Mouse (Mus musculus) limb, embryonic 11.5 days (tissue): ENCODE data around the gene Serpina9. TPM values are rescaled to one million over a fixed set of nuclear protein-coding genes. Genes with fewer than 3 reads are reported as not detected.

ENCODE experiments used
- ATAC-seq: fragments of 200-750 bp; cut with Nextera tagmentation; 2 replicates; pipeline ENCODE4 v1.8.0; 2017; ENCODE audit warnings: low read depth; ENCODE audit not compliant: insufficient number of reproducible peaks, low FRiP score, low TSS enrichment
- DNase-seq: peaks from one replicate; pipeline ENCODE4 v3.0.0-alpha.2; 2015; ENCODE audit warnings: low spot score
- H3K27ac ChIP-seq: fragments of 300-500 bp; sonication (generic); replicated peaks from 2 replicates; pipeline ENCODE4 v1.5.1; 2014; ENCODE audit warnings: low read depth, mild to moderate bottlenecking, low read length
- H3K27me3 ChIP-seq: fragments of 300-500 bp; sonication (generic); 2 replicates; pipeline ENCODE4 v1.6.1; 2014; ENCODE audit warnings: mild to moderate bottlenecking, low read length, mixed read lengths; ENCODE audit not compliant: control insufficient read depth, insufficient read depth
- H3K36me3 ChIP-seq: fragments of 300-500 bp; sonication (generic); 2 replicates; pipeline ENCODE4 v1.6.1; 2014; ENCODE audit warnings: mild to moderate bottlenecking, low read length, moderate library complexity, mixed read lengths; ENCODE audit not compliant: control insufficient read depth, insufficient read depth
- H3K4me1 ChIP-seq: fragments of 300-500 bp; sonication (generic); 2 replicates; pipeline ENCODE4 v1.6.1; 2014; ENCODE audit warnings: low read length, mixed read lengths; ENCODE audit not compliant: control insufficient read depth, insufficient read depth
- H3K4me2 ChIP-seq: fragments of 300-500 bp; sonication (generic); 2 replicates; pipeline ENCODE4 v1.6.1; 2014; ENCODE audit warnings: low read depth, mild to moderate bottlenecking, moderate library complexity; ENCODE audit not compliant: severe bottlenecking
- H3K4me3 ChIP-seq: fragments of 300-500 bp; sonication (generic); 2 replicates; pipeline ENCODE4 v1.5.1; 2014; ENCODE audit warnings: low read depth, low read length
- H3K9ac ChIP-seq: fragments of 300-500 bp; sonication (generic); 2 replicates; pipeline ENCODE4 v1.6.1; 2014; ENCODE audit warnings: mild to moderate bottlenecking, low read length
- H3K9me3 ChIP-seq: fragments of 300-500 bp; sonication (generic); 2 replicates; pipeline ENCODE4 v1.6.1; 2016; ENCODE audit warnings: low read length; ENCODE audit not compliant: control insufficient read depth
- WGBS: fragments of 180-500 bp; shearing (Covaris S2); extraction: QIAGEN DNeasy Blood & Tissue Kit; methylation state at CpG from one replicate; pipeline ENCODE4 v1.1.7; 2014; 5-methylcytosine and 5-hydroxymethylcytosine counted together
- polyA plus RNA-seq: library from polyadenylated mRNA; unstranded; fragments of >200 nt; fragmentation: Nextera tagmentation; extraction: Ambion mirVana; gene quantifications from 2 replicates; pipeline ENCODE4 v1.2.1, GENCODE M21; 2014

Serpina9 gene
- not detected in 2 replicates for polyA plus RNA-seq

DNA sequence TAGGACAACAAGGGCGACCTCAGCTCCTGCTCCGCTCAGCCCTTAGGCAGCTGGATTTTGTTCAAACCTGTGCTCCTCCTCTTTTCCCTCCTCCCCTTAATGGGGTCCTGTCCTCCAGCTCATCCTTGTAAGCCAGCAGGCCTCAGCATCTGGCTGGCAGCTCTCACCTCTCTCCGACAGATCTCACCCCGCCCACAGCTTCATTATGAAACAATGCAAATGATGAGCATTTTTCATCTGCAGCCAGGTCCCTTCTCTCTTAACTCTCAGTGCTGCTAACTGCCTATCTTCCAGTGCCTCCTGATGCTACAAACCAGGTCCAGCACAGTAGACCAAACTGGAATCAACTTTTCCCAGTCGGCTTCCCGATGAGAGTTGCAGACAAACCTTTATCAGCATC lies at the start of gene Serpina9:
TSS of gene Serpina9 (minus strand) at position 136 of the 400 bp plus-strand sequence.
- Histone ChIP-seq H3K4me2 (no peak within 1 kb of the TSS), H3K9ac (no peak within 1 kb of the TSS), H3K27ac (no peak within 1 kb of the TSS), H3K27me3 (no peaks in the 10 kb centered on the region), H3K4me1 (no peaks in the 10 kb centered on the region), H3K4me3 (no peak within 1 kb of the TSS), H3K9me3 (no peaks in the 10 kb centered on the region; the same call in 1 of the 2 replicates), H3K36me3 (no peaks in the 10 kb centered on the region)
- ATAC-seq: no peak
- 78% methylated on average over 6 of the region's 6 CpGs for WGBS
- no peak for DNase-seq

DNA sequence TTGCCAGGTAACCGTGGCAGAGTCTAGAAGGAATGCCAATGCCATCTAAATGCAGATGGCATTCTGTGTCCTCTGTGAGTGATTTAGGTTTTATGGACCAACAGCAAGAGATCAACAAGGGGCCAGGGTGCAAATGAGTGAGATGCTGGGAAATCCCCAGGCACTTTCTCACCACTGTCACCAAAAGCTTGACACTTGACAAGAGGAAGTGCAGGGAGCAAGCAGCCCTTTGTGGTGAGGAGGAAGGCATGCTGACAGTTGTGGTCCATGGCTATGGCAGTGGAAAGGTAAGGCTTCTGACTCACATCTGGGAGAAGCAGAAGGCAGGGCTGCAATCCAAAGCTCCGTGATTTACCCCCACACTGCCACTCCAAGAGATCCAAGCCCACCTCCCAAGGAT lies 48.3 kb upstream of the Serpina9 start:
- no peak for ATAC-seq
- 42% methylated on average over 2 of the region's 2 CpGs for WGBS
- H3K4me3 ChIP-seq: no peak overlapping the region

GRCm38 (mm10) chr12:104060126-104060525 lies 46.6 kb upstream of the Serpina9 start:
- ATAC-seq: no peak
- no peaks in the 10 kb centered on the region for H3K4me1 ChIP-seq
- H3K4me2 ChIP-seq: no peak overlapping the region
- no peak overlapping the region for H3K27ac ChIP-seq
- whole genome bisulfite sequencing: 79% methylated on average over 6 of the region's 6 CpGs
- H3K36me3 ChIP-seq: no peaks in the 10 kb centered on the region
- no peaks in the 10 kb centered on the region for H3K27me3 ChIP-seq
- DNase-seq: no peak
- H3K9ac ChIP-seq: no peak overlapping the region
- H3K9me3 ChIP-seq: no peaks in the 10 kb centered on the region
- H3K4me3 ChIP-seq: no peak overlapping the region

More for the DNA sequence above, 48.3 kb upstream of the Serpina9 start:
- no peak overlapping the region for H3K9ac ChIP-seq
- no peak overlapping the region for H3K4me2 ChIP-seq
- no peaks in the 10 kb centered on the region for H3K27me3 ChIP-seq
- DNase-seq: no peak
- no peaks in the 10 kb centered on the region for H3K4me1 ChIP-seq
- no peak overlapping the region for H3K27ac ChIP-seq
- H3K9me3 ChIP-seq: no peaks in the 10 kb centered on the region
- H3K36me3 ChIP-seq: no peaks in the 10 kb centered on the region

GRCm38 (mm10) chr12:104057531-104057930 lies 44.0 kb upstream of the Serpina9 start:
- no peak for ATAC-seq
- H3K4me2 ChIP-seq: no peak overlapping the region
- no peak overlapping the region for H3K27ac ChIP-seq
- H3K9me3 ChIP-seq: no peaks in the 10 kb centered on the region
- H3K4me1 ChIP-seq: no peaks in the 10 kb centered on the region
- no peaks in the 10 kb centered on the region for H3K36me3 ChIP-seq
- whole genome bisulfite sequencing: 74% methylated on average over 7 of the region's 7 CpGs
- no peak for DNase-seq
- H3K27me3 ChIP-seq: no peaks in the 10 kb centered on the region
- no peak overlapping the region for H3K4me3 ChIP-seq
- H3K9ac ChIP-seq: no peak overlapping the region

DNA sequence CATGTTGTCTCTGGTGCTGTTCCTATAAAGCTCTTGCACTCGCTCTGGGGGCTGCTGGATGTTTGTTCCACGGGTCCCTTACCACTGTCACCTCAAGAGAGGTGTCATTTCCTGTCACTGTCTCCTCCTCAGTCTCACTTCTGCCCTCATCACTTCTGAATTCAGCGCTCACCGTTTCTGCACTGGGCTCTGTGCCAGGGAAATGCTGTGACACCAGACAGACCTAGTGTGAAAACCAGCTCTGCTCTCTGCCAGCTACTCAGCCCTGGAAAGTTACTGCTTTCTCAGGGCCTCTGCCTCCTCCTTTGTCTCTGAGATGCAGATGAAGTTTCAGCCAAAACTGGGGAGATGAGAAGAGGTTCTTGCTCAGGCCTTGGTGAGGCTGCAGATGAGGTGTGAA lies 43.5 kb upstream of the Serpina9 start:
- Histone ChIP-seq H3K36me3 (no peaks in the 10 kb centered on the region), H3K4me2 (no peak overlapping the region), H3K9ac (no peak overlapping the region), H3K9me3 (no peaks in the 10 kb centered on the region), H3K4me3 (no peak overlapping the region), H3K27me3 (no peaks in the 10 kb centered on the region), H3K27ac (no peak overlapping the region), H3K4me1 (no peaks in the 10 kb centered on the region)
- no peak for DNase-seq
- ATAC-seq: no peak
- 36% methylated on average over 4 of the region's 4 CpGs for WGBS

DNA sequence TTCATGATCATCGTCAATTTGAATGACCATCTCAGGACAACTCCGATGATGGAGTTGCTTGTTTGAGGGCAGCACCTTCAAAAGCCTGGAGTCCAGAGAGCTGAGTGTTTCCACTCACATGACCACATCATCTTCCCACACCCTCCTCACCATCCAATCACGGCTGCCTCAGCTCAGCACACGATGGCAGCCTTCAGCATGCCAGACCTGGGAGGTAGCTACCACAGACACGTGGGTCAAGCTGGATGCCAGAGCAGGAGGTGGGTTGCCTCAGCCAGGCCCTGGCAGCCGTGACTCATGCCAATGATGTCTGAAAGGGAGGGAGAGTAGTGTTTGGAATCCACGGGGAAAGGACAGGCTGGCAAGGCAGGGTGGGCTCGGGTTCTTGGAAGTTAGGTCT lies 42.2 kb upstream of the Serpina9 start:
- H3K27me3 ChIP-seq: no peaks in the 10 kb centered on the region
- H3K4me2 ChIP-seq: no peak overlapping the region
- no peak overlapping the region for H3K9ac ChIP-seq
- DNase-seq: no peak
- 79% methylated on average over 8 of the region's 8 CpGs for WGBS
- no peak overlapping the region for H3K27ac ChIP-seq
- ATAC-seq: no peak
- no peaks in the 10 kb centered on the region for H3K9me3 ChIP-seq
- no peak overlapping the region for H3K4me3 ChIP-seq
- no peaks in the 10 kb centered on the region for H3K4me1 ChIP-seq
- H3K36me3 ChIP-seq: no peaks in the 10 kb centered on the region

DNA sequence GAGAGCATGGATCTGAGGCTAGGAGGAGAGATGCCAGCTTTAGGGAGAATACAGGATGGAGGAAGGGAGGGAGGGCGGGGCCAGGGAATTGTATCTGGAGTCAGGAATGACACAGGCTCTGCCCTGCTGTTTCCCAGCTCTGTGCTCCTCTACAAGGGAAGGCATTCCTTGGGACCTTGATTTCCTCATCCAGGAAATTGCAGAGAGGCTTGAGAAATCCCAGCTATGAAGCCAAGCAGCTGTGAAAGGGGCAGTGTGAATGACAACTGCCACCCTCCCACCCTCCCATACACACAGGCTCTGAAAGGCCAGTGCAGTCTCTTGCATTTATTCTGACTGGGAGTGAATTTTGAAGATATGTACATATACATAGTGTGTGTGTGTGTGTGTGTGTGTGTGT lies 40.4 kb upstream of the Serpina9 start:
- DNase-seq (no peak), ATAC-seq (no peak)
- no peak overlapping the region for H3K27ac ChIP-seq
- H3K9ac ChIP-seq: no peak overlapping the region
- no peaks in the 10 kb centered on the region for H3K9me3 ChIP-seq
- H3K4me3 ChIP-seq: no peak overlapping the region
- H3K4me2 ChIP-seq: no peak overlapping the region
- no peaks in the 10 kb centered on the region for H3K36me3 ChIP-seq
- no peaks in the 10 kb centered on the region for H3K4me1 ChIP-seq
- 60% methylated on average over 1 of the region's 1 CpGs for WGBS
- H3K27me3 ChIP-seq: no peaks in the 10 kb centered on the region

DNA sequence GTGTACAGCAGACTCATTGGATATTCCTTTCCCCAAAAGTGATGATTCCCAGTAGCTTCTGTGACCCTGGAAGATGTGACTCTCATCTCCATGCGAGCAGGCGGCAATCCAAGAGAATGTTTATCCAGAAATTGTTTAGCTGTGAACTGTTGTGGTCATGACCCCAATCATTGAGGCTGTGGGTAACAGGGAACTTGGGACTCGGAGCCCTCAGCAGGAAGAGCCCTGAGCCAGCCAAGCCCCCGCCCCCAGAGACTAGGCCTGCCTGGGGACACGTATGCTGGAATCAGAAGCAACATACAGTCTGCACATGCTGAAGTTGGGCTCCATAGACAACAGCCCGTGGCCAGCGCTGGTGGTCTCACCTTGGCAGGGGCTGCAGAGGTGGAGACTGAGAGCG lies 32.2 kb upstream of the Serpina9 start:
- Histone ChIP-seq H3K36me3 (no peaks in the 10 kb centered on the region), H3K9me3 (no peaks in the 10 kb centered on the region), H3K9ac (no peak overlapping the region), H3K4me2 (no peak overlapping the region), H3K4me3 (no peak overlapping the region), H3K27me3 (no peaks in the 10 kb centered on the region), H3K4me1 (no peaks in the 10 kb centered on the region), H3K27ac (no peak overlapping the region)
- WGBS: 89% methylated on average over 8 of the region's 8 CpGs
- DNase-seq: no peak
- ATAC-seq: no peak

- H3K27me3 ChIP-seq: no peaks in the 10 kb centered on the region
- no peak within 1 kb of the TSS for H3K4me3 ChIP-seq
- no peak for DNase-seq
- H3K27ac ChIP-seq: no peak within 1 kb of the TSS
- no peaks in the 10 kb centered on the region for H3K4me1 ChIP-seq
- no peaks in the 10 kb centered on the region for H3K36me3 ChIP-seq
- H3K4me2 ChIP-seq: no peak within 1 kb of the TSS
- no peaks in the 10 kb centered on the region for H3K9me3 ChIP-seq
- WGBS: 90% methylated on average over 7 of the region's 7 CpGs
- no peak for ATAC-seq
- H3K9ac ChIP-seq: no peak within 1 kb of the TSS
Observed at GRCm38 (mm10) chr12:104044343-104044742, 30.8 kb upstream of the Serpina9 start, which contains the start of gene Serpina12. Gene Serpina12 (minus strand): TSS chr12:104044443.
